In genomic region chr7:143294690-143295355, GRCm38 (mm10) we compare ENCODE assay signal across 8 mouse cellular contexts.
A peak's percentile ranks its signal among the peaks of the same experiment; 100 is the strongest.
DNase-seq lines count a peak whose midpoint lies in the region; ATAC-seq and TF ChIP-seq lines count a peak whose summit lies in the region.

No protein-coding gene starts in this region.

- peak overlapping the region; percentile 75 for H3K4me3 ChIP-seq in erythroblast, embryonic 14.5 days (replicated peaks)
- peak overlapping the region; percentile 58 for H3K4me3 ChIP-seq in embryonic facial prominence, embryonic 15.5 days (replicated peaks)
- H3K4me3 ChIP-seq in limb, embryonic 14.5 days (replicated peaks; ENCODE audit: low read length): peak overlapping the region; percentile 58
- peak overlapping the region; percentile 56 for H3K4me3 ChIP-seq in stomach, embryonic 15.5 days (replicated peaks)

- H3K9me3 ChIP-seq in erythroblast, embryonic 14.5 days (ENCODE audit: control insufficient read depth, low read length): peaks cover 6% of the 10 kb centered on the region
- 0 out of 2 replicates have a peak, but pooled peaks cover 3% of the 10 kb centered on the region for H3K9me3 ChIP-seq in embryonic facial prominence, embryonic 15.5 days (replicated peaks)
- peaks cover 15% of the 10 kb centered on the region; the same call in 1 of the 2 replicates for H3K9me3 ChIP-seq in limb, embryonic 14.5 days (ENCODE audit: control insufficient read depth, low read length)
- no peaks in the 10 kb centered on the region for H3K9me3 ChIP-seq in stomach, embryonic 15.5 days

- no peak for TF ChIP-seq POLR2A in limb, embryonic 14.5 days (IDR thresholded peaks at IDR 0.05; ENCODE audit: borderline replicate concordance, extremely low read depth, insufficient read depth, insufficient read length)

- H3K4me1 ChIP-seq in erythroblast, embryonic 14.5 days (ENCODE audit: control insufficient read depth): peaks cover 15% of the 10 kb centered on the region
- peaks cover 22% of the 10 kb centered on the region for H3K4me1 ChIP-seq in embryonic facial prominence, embryonic 15.5 days
- H3K4me1 ChIP-seq in limb, embryonic 14.5 days (ENCODE audit: control insufficient read depth, insufficient read depth, low read length): peaks cover 28% of the 10 kb centered on the region
- peaks cover 13% of the 10 kb centered on the region; the same call in 1 of the 2 replicates for H3K4me1 ChIP-seq in stomach, embryonic 15.5 days

- intact Hi-C loops in left cerebral cortex, postnatal 10 days (cut with DNase I): loop anchor here (5.0 kb wide), 1 partner anchor 167 kb away; the partner anchor contains the start of gene Cdkn1c

- peak; percentile 21 for DNase-seq in 3134 (ENCODE audit: extremely low read depth, insufficient read length, low spot score)
- DNase-seq in limb, embryonic 14.5 days (ENCODE audit: low spot score): no peak
- no peak for DNase-seq in left cerebral cortex, postnatal 10 days (ENCODE audit: extremely low spot score in 1 of 2, low spot score in 2 of 2)
- no peak for DNase-seq in adrenal gland, postnatal 36 days

- peak overlapping the region; percentile 43 for H3K4me2 ChIP-seq in embryonic facial prominence, embryonic 15.5 days (replicated peaks)
- H3K4me2 ChIP-seq in limb, embryonic 14.5 days (replicated peaks; ENCODE audit: low read depth, low read length, severe bottlenecking): peak overlapping the region; percentile 53
- peak overlapping the region; percentile 44 for H3K4me2 ChIP-seq in stomach, embryonic 15.5 days

- peak overlapping the region; percentile 35; the same call in 1 of the 2 replicates for H3K9ac ChIP-seq in embryonic facial prominence, embryonic 15.5 days
- peak overlapping the region; percentile 70 for H3K9ac ChIP-seq in limb, embryonic 14.5 days (ENCODE audit: low read depth, low read length, severe bottlenecking)
- peak overlapping the region; percentile 38; the same call in 1 of the 2 replicates for H3K9ac ChIP-seq in stomach, embryonic 15.5 days

- H3K27ac ChIP-seq in embryonic facial prominence, embryonic 15.5 days (replicated peaks): peak overlapping the region; percentile 85; the same call in 1 of the 2 replicates
- peak overlapping the region; percentile 74; the same call in 1 of the 2 replicates for H3K27ac ChIP-seq in limb, embryonic 14.5 days (replicated peaks; ENCODE audit: low read depth, low read length)
- peak overlapping the region; percentile 77 for H3K27ac ChIP-seq in stomach, embryonic 15.5 days

- ATAC-seq in erythroblast, adult 5-6 weeks (replicated peaks; ENCODE audit: low FRiP score, poor library complexity, severe bottlenecking): no peak
- no peak for ATAC-seq in embryonic facial prominence, embryonic 15.5 days (ENCODE audit: insufficient number of reproducible peaks, low FRiP score, low TSS enrichment, low read depth)
- ATAC-seq in limb, embryonic 14.5 days (ENCODE audit: low FRiP score, low read depth): no peak
- no peak for ATAC-seq in stomach, embryonic 15.5 days (ENCODE audit: insufficient read depth, low FRiP score, low read depth)

- H3K36me3 ChIP-seq in erythroblast, embryonic 14.5 days (ENCODE audit: control insufficient read depth): peaks cover 14% of the 10 kb centered on the region
- H3K36me3 ChIP-seq in embryonic facial prominence, embryonic 15.5 days: no peaks in the 10 kb centered on the region
- H3K36me3 ChIP-seq in limb, embryonic 14.5 days (ENCODE audit: control insufficient read depth, insufficient read depth, low read length): no peaks in the 10 kb centered on the region
- H3K36me3 ChIP-seq in stomach, embryonic 15.5 days: no peaks in the 10 kb centered on the region

- H3K27me3 ChIP-seq in erythroblast, embryonic 14.5 days (ENCODE audit: control insufficient read depth): no peaks in the 10 kb centered on the region
- no peaks in the 10 kb centered on the region for H3K27me3 ChIP-seq in embryonic facial prominence, embryonic 15.5 days
- H3K27me3 ChIP-seq in limb, embryonic 14.5 days (ENCODE audit: control insufficient read depth, insufficient read depth, low read length): no peaks in the 10 kb centered on the region
- H3K27me3 ChIP-seq in stomach, embryonic 15.5 days (replicated peaks): no peaks in the 10 kb centered on the region

- WGBS in embryonic facial prominence, embryonic 15.5 days: 49% methylated on average over 20 of the region's 20 CpGs
- WGBS in limb, embryonic 14.5 days: 50% methylated on average over 20 of the region's 20 CpGs
- WGBS in stomach, embryonic 15.5 days: 48% methylated on average over 20 of the region's 20 CpGs
